Mouse (Mus musculus): ENCODE measurements at regions not wholly inside any gene's neighbourhood (a gene's known extent, or its start where the extent isn't known, plus 50 kb on each side); places are given as distances from the start of the nearest gene placed in this dataset.

GRCm38 (mm10) chr19:32939692-32940091, 182.4 kb downstream of the Pten start:
- no peak for DNase-seq (ENCODE audit: low spot score in 2 of 2)

- DNase-seq (ENCODE audit: low spot score in 2 of 2), result no peak
These were observed 183.5 kb downstream of the Pten start for GRCm38 (mm10) chr19:32940806-32941205.

- no peak for DNase-seq (ENCODE audit: low spot score in 2 of 2)
These were observed 186.4 kb downstream of the Pten start for GRCm38 (mm10) chr19:32943594-32944230.

- DNase-seq (ENCODE audit: low spot score in 2 of 2), result no peak
These were observed 190.0 kb downstream of the Pten start for GRCm38 (mm10) chr19:32947081-32947855.

GRCm38 (mm10) chr19:32950252-32950651, 193.0 kb downstream of the Pten start:
- DNase-seq (ENCODE audit: low spot score in 2 of 2), result no peak

GRCm38 (mm10) chr19:32950794-32951193, 193.5 kb downstream of the Pten start:
- DNase-seq (ENCODE audit: low spot score in 2 of 2), result no peak

- no peak for DNase-seq (ENCODE audit: low spot score in 2 of 2)
These were observed 195.1 kb downstream of the Pten start for GRCm38 (mm10) chr19:32952425-32952824.

GRCm38 (mm10) chr19:32952928-32953687, 195.8 kb downstream of the Pten start:
- DNase-seq (ENCODE audit: low spot score in 2 of 2), result no peak

- DNase-seq (ENCODE audit: low spot score in 2 of 2), result peak in 1 of 2 experiments; percentile 17
These were observed 196.8 kb downstream of the Pten start for GRCm38 (mm10) chr19:32954001-32954605.

- no peak for DNase-seq (ENCODE audit: low spot score in 2 of 2)
These were observed 197.6 kb downstream of the Pten start for GRCm38 (mm10) chr19:32954942-32955341.

- no peak for DNase-seq (ENCODE audit: low spot score in 2 of 2)
These were observed 199.0 kb downstream of the Pten start for GRCm38 (mm10) chr19:32956143-32956915.

GRCm38 (mm10) chr19:32956916-32957558, 199.7 kb downstream of the Pten start:
- DNase-seq (ENCODE audit: low spot score in 2 of 2), result no peak

- DNase-seq (ENCODE audit: low spot score in 2 of 2), result no peak
These were observed 201.0 kb downstream of the Pten start for GRCm38 (mm10) chr19:32958276-32958675.

- DNase-seq (ENCODE audit: low spot score in 2 of 2), result no peak
These were observed 201.5 kb downstream of the Pten start for GRCm38 (mm10) chr19:32958791-32959190.

GRCm38 (mm10) chr19:32959844-32960195, 202.5 kb downstream of the Pten start:
- no peak for DNase-seq (ENCODE audit: low spot score in 2 of 2)

- DNase-seq (ENCODE audit: low spot score in 2 of 2), result no peak
These were observed 203.1 kb downstream of the Pten start for GRCm38 (mm10) chr19:32960196-32960947.

- no peak for DNase-seq (ENCODE audit: low spot score in 2 of 2)
These were observed 204.2 kb downstream of the Pten start for GRCm38 (mm10) chr19:32961525-32961924.

GRCm38 (mm10) chr19:32963983-32964382, 206.7 kb downstream of the Pten start:
- DNase-seq (ENCODE audit: low spot score in 2 of 2), result no peak

GRCm38 (mm10) chr19:32965488-32965887, 208.2 kb downstream of the Pten start:
- no peak for DNase-seq (ENCODE audit: low spot score in 2 of 2)

GRCm38 (mm10) chr19:32969213-32969776, 212.0 kb downstream of the Pten start:
- no peak for DNase-seq (ENCODE audit: low spot score in 2 of 2)

Data from cerebellum, postnatal 4 days (tissue).